Mouse (Mus musculus): ENCODE measurements around the gene Rsf1.

Rsf1 gene

DNA sequence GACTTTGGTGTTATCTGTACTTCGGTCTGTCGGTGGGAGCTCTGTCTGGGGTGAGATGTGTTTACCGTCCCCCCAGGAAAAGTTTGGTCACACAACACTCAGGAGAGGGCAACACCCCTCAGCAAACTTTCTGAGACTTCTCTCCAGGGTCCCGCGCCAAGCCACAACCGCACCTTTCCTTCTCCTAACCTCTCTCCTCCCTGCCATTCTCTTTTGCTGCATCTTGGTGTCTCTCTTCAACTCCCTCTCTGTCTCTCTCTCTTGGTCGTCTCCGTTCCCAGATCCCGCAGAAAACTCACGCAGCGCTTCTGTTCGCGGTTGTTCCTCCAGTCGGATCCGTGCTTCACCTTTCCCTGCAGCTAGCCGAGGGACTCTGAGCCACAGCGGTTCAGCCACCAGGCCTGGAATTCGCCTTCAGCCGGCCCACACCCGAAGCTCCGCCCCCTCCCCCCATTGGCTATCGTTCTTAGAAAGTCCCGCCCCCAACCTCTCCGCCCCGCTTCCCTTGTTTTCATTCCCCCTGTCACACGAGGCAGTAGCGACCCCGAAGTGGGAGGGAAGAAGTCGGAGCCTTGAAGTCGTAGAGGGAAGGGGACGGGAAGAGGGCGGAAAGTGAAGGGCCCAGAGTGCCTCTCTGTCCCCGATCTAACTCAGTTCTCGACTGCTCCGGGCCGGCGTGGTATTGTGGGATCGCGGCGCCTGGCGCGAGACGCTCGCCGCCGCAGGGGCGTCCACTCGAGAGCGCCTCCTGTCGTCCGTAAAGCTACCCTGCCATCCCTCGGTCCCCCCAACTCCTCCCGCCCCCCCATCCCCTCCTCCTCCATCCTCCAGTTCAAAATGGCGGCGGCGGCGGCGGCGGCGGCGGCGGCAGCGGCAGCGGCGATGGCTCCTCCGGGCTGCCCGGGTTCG is at the start of gene Rsf1, which contains the start of gene Aamdc:
Gene Rsf1 (plus strand): TSS at position 823 of the 909 bp plus-strand sequence.
Gene Aamdc (minus strand): TSS at position 431 of the 909 bp plus-strand sequence.
- peak; percentile 96 for DNase-seq (ENCODE audit: low spot score)

DNA sequence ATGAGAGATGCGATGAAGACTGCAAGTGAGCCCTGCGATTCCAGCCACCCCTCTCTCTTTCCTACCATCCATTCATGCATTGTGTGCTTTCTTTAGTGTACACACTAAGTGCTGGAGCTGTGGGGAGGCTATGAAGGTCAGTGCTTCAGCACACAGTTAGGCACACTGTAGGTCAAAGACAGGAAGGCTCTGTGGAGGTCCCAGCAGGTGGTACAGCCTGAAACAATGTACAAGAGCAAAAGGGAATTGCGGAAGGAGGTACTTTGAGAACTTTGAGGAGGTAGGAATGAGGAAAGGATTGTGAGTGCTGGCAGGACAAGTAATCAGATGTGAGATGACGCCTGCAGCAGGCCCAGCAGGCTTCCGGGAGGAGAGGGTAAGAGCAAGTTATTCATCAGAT is 44.2 kb upstream of the Rsf1 start:
- no peak for DNase-seq (ENCODE audit: low spot score)

DNA sequence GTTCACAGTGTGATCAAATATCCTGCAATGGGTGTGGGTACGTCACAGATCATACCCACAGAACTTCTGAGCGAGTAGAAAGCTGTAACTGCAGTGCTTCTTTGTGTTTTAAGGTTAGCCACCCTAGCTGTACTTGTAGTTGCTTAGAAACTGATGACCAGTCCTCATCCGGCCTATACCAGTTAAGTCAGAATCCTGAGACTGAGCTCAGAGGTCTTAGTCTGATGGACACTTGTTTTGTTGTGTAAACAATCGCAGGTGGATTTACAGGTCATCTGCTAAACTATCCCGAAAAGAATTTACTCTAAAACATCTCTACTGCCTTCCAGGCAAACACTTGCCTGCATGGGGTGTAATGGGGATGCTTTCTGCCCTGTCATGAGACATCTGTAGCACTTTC is 43.1 kb upstream of the Rsf1 start:
- DNase-seq (ENCODE audit: low spot score): no peak

DNA sequence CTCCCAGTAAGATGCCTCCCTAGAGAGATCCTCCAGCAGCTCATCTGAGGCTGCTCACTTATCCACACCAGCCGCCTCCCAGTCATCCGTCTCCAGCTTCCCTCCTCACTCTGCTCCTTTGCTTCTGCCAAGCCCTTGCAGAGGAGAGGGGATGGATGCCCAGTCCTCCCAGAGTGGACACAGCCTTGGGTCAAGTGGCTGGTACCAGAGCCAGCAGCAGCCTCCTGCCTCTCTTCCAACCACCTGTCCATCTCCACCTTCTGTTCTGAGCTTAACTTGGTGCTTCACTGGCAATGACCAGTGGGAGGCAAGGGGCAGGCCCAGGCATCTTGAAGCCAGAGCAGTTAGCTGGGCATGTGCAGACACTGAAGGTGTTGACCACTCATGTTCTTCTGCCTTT is 33.2 kb upstream of the Rsf1 start:
- no peak for DNase-seq (ENCODE audit: low spot score)

DNA sequence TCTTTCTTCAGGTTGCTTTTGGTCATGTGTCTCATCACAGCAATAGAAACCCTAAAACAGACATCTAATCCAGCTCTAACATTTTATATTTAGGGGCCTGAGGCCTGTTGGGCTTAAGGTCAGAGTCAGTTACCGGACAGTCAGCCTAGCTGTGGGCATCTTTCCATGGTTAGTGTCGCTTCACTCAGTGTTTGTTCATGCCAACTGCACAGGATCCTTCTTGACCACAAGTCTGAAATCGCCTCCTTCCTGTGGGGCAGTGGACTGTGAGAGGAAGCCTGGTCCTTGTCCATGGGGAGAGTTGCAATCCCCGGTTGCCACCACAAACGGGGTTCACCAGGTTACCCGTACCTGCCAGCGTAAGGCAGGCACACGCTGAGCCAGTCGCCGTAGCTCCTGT is 30.4 kb upstream of the Rsf1 start:
- no peak for DNase-seq (ENCODE audit: low spot score)

DNA sequence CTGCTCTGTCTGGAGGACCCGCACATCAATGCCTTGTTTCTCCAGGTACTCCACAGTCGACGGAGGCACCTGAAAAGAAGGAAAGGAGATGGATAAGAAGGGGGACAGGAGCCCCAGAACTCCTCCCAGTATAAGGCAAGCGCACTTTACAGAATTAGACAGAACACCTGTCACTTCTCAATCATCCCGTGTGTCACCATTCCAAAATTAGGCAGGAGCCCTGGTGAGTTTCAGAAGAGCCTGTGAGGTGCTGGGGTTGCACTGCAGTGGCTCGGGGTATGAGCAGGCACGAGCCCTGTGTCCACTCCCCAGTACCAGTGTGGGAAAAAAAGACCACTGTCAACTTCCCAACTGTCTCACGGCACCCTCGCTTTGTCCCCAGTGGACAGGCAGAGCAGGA is 29.0 kb upstream of the Rsf1 start:
- DNase-seq (ENCODE audit: low spot score): no peak

DNA sequence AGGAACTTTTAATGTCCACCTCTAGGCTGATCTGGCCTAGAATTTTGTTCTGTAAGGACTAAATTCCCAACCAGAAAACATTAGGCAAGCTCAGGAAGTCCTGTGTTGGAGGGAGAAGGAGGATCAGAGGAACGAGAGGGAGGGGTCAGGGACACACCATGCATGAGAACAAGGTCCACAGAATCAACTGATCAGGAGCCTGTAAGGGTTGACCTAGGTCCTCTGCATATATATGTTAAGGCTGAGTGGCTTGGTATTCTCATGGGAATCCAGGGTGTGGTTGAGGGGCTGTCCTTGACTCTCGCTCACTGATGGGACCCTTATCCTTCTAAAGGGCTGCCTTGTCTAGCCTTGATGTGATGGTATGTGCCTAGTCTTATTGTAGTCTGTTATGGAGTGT is 16.1 kb upstream of the Rsf1 start:
- DNase-seq (ENCODE audit: low spot score): no peak

DNA sequence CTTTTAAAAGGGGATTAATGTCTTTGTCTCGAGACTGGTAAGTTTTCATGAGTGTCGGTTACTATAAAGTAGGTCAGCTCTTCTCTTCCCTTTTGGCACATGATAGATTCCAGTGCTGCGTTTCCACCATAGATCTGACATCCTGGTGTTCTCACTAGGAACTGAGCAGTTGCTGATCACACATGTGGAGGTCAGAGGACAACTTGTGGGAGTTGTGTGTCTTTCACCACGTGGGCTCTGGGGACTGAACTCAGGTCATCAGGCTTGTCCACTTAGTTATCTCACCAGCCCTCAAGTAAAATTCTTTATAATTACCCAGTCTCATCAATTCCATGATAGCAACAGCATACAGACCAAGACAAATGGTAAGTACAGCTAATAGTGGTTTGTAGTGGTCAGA is 10.3 kb upstream of the Rsf1 start:
- DNase-seq (ENCODE audit: low spot score): no peak

DNA sequence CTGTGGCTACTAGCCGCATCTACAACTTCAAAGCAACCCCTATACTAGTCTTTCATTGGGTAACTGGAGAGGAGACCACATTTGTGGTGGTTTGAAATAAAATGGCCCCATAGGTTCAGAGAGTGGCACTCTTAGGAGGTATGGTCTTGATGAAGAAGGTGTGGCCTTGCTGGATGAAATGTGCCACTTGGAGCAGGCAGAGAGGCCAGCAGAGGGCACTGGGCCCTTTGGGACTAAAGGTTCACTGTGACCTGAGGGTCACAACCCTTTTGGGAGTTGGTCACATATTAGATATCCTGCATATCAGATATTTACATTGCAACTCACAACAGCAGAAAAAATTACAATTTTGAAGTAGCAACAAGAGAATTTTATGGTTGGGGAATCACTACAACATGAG is 9.3 kb upstream of the Rsf1 start:
- no peak for DNase-seq (ENCODE audit: low spot score)

DNA sequence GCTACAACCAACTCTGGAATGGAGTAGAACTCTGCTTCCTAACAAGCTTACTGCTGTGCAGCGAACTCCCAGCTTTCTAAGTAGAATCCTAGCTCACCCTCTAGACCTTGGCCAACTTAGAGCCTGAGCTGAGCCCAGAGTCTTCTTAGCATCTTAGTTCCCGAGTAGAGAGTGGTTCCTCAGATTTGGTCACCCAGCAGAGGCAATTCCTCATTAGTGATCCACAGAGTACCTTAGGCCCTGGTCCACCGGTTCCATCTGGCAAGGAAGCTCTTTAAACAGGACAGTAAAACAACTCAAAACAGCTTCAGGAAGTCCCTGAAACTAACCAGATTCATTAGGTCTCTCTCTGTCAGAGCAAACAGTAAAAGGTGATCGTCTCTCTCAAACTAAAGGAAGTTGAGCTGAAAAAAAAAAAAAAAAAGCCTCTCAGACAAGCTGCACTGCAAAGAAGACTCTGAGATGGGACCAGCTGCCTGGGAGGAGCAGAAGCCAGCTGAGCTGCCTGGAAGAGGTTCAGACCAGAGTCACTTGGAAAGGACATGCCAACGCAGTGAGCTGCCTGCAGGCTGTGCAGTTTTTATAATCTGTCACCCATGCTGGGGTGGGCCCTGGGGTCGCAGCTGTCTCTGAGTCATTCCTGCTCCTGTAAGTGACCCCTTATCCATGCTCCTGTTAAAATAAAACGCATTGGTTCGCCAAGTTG is 1.2 kb upstream of the Rsf1 start:
- DNase-seq (ENCODE audit: low spot score): peak; percentile 22

DNA sequence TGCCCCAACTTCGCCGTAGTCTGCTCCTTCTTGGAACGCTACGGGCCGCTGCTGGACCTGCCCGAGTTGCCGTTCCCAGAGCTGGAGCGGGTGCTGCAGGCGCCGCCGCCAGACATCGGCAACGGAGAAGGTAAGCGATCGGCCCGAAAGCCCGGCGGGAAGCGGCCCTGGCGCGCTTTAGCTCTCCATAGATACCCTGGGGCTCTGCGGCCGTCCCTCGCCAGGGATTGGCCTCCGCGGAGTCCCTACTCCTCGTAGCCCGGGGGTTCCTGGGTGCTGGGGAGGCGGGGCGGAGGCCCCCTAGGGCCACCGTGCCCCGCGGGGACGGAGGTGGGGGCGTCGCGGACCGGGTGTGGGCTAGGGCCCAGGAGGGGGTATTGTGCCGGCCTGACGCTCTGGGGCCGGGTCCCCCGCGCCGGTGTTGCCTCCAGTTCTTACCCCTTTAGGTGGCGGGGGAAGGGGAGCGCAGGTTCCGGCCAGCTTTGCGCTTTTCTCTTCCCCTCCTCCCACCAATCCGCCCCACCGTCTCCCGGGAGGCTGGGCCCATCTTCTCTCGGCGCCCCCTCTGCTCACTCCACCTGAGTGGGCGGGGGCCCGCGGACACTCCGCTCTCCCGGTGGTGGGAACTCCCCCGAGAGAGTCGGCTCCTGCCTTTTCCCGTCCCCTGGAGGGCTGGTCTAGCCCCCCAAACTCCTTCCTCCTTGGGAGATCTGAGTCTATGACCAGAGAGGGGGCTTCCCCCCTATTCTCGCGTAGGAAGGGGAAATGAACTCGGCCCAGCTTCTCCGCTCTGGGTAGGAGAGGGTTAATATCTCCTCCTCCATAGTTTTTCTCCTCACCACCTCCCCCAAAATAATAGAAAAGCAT is 520 bp downstream of the Rsf1 start:
- DNase-seq (ENCODE audit: low spot score): peak; percentile 17

DNA sequence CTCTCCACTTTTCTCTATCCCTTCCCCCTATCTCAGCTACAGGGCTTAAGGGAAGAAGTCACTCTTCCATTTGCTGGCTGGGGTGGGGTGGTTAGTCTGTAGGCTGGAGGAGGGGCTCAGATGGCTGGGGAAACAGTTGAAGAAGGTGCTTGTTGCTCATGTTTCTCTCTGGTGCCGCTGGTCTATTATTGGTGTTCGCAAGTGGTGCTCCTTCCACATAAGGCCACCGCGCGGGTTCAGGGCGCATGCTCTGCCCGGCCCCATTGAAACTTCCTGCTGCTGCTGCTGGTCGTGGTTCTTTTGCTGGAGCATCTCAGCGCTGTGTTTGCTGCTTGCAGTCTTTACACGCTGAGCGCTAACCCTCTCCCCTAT is 1.1 kb downstream of the Rsf1 start:
- peak; percentile 90 for DNase-seq (ENCODE audit: low spot score)

DNA sequence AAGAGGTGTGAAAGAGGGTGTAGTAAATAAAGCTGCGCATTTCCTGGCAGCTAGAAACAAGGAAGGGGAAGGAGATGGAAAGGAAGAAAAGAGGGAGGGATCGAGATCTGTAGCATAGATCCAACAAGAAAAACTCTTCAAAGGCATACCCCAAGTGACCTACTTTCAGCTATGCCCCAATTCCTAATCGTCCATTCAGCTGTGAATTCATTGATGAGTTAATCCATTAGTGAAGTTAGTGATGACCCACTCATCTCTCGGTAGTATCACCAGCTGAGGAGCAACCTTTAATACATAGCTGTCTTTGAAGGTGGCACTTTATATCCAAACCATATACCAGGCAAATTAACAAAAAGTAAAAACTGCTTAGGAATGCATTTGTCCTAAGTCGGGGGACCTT is 8.8 kb downstream of the Rsf1 start:
- no peak for DNase-seq (ENCODE audit: low spot score)

DNA sequence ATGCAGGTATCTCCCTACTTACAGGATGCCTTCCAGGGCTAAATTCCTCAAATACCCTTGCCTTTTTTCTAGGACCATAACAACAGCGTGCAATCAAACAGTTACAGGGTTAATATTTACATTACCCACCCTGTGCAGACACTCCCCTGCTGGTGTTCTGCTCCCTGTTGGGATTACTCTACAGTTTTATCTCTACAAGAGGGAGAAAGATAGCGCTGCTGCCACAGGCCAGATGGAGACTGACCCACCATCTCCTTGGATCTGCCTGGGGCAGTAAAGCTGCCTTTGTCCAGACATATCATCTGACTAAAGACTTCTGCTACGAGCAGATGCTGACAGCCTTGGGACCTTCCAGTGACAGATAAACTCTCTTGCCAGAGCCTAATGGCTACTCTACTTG is 10.8 kb downstream of the Rsf1 start:
- no peak for DNase-seq (ENCODE audit: low spot score)

DNA sequence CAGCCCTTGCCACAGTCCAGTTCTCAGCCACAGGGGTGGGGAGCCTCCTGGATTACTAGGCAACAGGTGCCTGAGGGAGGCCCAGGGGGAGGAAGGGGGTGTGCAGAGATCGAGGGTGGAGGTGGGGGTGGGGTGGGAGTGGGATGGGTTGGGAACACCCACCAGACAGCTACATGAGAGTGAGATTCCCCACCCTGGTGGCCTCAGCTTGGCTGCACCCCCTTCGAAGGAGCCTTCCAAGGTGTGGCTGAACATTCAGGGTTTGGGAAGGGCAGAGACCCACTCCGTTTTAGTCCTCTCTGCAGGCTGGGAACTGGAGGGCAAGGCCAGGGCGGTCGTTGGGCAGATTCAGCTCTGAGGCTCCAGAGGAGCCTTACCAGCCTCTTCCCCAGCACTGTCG is 11.6 kb downstream of the Rsf1 start:
- no peak for DNase-seq (ENCODE audit: low spot score)

DNA sequence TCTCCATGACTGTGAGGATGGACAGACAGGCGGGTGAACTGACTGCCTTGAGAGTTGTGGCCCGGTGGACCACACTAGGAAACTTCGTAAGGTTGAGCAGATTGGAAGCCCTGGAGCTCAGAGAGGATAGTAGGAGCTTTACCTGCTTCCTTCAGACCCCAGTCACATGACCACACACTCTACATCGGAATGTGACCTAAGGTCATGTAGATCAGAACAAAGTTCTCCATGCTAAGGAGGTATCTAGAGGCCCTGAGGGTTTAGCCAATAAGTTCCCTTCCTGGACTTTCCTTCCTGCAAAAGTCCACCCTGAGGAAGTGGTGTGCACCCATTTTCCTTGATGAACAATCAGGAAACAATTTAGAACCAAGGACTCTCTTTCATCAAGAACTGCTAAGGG is 12.7 kb downstream of the Rsf1 start:
- no peak for DNase-seq (ENCODE audit: low spot score)

DNA sequence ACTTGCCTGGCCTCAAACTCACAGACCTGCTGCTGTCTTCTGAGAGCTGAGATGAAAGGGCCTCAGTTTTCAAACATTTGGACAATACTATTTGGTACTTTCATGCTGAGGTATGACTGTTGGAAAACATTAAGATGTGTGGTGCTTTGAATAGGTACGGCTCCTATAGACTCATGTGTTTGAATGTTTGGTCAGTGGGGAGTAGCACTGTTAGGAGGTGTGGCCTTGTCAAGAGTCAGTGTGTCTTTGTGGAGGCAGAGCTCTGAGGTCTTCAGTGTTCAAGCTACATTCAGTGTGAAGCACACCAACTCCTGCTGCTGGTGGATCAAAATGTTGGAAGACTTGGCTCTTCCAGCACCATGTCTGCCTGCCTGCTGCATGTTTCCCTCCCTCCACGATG is 13.8 kb downstream of the Rsf1 start:
- no peak for DNase-seq (ENCODE audit: low spot score)

DNA sequence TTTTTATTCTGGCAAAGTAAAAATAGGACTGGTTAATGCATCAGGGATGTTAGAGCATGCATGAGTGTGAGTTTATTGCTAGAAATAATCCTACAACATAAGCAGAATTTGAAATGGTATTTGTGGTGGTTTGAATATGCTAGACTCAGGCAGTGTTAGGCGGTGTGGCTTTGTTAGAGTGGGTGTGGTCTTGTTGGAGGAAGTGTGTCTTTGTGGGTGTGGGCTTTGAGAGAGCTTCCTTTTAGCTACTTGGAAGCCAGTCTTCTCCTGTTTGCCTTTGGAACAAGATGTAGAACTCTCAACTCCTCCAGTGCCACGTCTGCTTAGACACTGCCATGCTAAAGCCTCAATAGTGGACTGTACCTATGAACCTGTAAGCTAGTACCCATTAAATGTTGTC is 18.9 kb downstream of the Rsf1 start:
- peak; percentile 26 for DNase-seq (ENCODE audit: low spot score)

DNA sequence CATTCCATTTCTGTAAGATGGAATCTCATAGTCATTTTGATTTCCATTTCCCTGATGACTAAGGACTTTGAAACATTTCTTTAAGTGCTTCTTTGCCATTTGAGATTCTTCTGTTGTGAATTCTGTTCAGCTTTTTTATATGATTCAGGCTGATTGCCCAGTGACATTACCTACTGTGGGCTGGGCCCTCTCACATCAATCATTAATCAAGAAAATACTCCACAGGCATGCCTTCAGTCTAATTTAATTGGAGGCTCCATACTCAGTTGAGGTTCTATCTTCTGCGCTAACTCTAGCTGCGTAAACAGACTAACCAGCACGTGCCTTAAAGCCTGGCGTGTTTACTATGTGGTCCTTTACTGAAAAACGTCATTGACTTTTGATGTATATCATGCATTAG is 41.7 kb downstream of the Rsf1 start:
- DNase-seq (ENCODE audit: low spot score): no peak

DNA sequence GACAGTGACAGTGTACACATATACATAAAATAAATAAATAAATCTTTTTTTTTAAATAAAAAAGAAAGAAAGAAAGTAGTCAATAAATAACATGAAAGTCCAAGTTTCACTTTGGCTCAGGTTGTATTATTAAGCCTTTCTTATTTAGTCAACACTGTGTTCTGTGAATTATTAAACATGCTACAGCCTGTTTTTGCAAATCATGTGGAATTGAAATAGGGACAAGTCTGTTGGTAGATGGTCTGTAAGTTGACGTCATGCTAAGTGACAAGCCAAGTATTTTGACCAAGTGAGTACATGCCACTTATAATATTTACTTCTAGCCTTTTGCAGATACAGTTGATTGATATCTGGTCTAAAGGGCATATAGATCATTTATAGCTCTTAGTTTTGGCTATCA is 43.0 kb downstream of the Rsf1 start:
- DNase-seq (ENCODE audit: low spot score): no peak

DNA sequence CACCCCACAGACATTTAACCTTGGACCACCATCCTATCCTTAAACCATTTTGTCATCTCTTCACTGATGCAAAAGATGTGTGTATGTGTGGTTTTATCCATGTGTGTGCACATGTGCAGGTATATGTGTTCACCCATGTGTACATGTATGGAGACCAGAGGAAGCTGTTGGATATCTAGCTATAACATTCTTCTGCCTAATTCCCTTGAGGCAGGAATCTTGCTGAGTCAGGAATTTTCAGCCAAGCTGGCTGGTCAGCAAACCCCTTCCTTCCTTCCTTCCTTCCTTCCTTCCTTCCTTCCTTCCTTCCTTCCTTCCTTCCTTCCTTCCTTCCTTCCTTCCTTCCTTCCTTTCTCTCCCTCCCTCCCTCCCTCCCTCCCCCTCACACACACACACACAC is 43.7 kb downstream of the Rsf1 start:
- no peak for DNase-seq (ENCODE audit: low spot score)

DNA sequence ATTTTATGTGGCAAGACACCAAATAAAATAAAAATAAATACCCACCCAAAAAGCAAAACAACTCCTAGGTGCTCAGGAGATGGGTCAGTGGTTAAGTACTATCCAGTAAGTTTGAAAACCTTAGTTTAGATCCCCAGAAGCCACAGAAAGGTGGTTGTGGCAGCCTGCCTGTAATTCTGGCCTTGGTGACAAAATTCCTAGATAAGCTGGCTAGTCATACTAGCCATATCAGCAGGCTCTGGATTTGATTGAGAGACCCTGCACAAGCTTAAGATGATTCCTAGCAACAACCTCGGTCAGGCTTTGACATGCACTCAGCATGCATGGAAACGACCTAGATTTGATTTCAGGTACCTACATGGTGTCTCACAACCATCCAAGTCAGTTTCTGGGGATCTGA is 49.7 kb downstream of the Rsf1 start:
- no peak for DNase-seq (ENCODE audit: low spot score)

DNA sequence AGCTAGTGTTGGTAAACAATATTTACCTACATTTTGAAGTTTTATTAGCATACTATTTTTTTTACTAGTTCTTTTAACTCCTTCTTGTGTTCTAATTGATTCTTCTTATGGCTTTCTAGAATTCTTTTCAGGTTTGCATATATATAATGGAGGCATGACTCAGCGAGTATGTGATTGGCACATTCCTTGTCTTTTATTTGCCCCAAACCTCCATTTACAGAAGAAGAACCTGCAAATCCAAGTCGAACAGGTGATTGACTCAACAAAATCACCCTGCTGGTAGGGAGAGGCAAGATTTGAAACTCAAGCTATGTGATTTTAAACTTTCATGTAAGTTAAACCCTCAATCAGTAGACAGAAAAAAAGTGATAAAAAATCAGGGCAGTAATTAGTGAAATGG is 51.6 kb downstream of the Rsf1 start:
- DNase-seq (ENCODE audit: low spot score): no peak
